Mouse (Mus musculus): ENCODE measurements around the gene Pdlim5.

The Pdlim5 gene

GRCm38 (mm10) chr3:142333458-142333857, 62.0 kb downstream of the Pdlim5 start:
- no peak for DNase-seq

GRCm38 (mm10) chr3:142332716-142333115, 62.8 kb downstream of the Pdlim5 start:
- DNase-seq, result no peak

- no peak for DNase-seq
Measured at GRCm38 (mm10) chr3:142331872-142332554, 63.5 kb downstream of the Pdlim5 start.

- DNase-seq, result no peak
Measured at GRCm38 (mm10) chr3:142330425-142330824, 65.1 kb downstream of the Pdlim5 start.

- no peak for DNase-seq
Measured at GRCm38 (mm10) chr3:142323592-142323991, 71.9 kb downstream of the Pdlim5 start.

- DNase-seq, result peak; percentile 17
Measured at GRCm38 (mm10) chr3:142321930-142322329, 73.6 kb downstream of the Pdlim5 start.

- peak; percentile 70 for DNase-seq
Measured at GRCm38 (mm10) chr3:142318147-142318546, 77.3 kb downstream of the Pdlim5 start.

- DNase-seq, result no peak
Measured at GRCm38 (mm10) chr3:142316138-142316740, 79.3 kb downstream of the Pdlim5 start.

GRCm38 (mm10) chr3:142311075-142311474, 84.4 kb downstream of the Pdlim5 start:
- no peak for DNase-seq

- DNase-seq, result peak; percentile 14
Measured at GRCm38 (mm10) chr3:142310446-142310845, 85.0 kb downstream of the Pdlim5 start.

- no peak for DNase-seq
Measured at GRCm38 (mm10) chr3:142295287-142295676, 100.2 kb downstream of the Pdlim5 start.

- peak; percentile 31 for DNase-seq
Measured at GRCm38 (mm10) chr3:142294616-142295286, 100.7 kb downstream of the Pdlim5 start.

- DNase-seq, result no peak
Measured at GRCm38 (mm10) chr3:142293561-142293960, 101.9 kb downstream of the Pdlim5 start.

GRCm38 (mm10) chr3:142282706-142283105, 112.8 kb downstream of the Pdlim5 start:
- DNase-seq, result peak; percentile 79

GRCm38 (mm10) chr3:142281656-142282055, 113.8 kb downstream of the Pdlim5 start:
- DNase-seq, result no peak

- DNase-seq, result no peak
Measured at GRCm38 (mm10) chr3:142281093-142281445, 114.4 kb downstream of the Pdlim5 start.

- no peak for DNase-seq
Measured at GRCm38 (mm10) chr3:142280366-142281092, 115.0 kb downstream of the Pdlim5 start.

- no peak for DNase-seq
Measured at GRCm38 (mm10) chr3:142279011-142279410, 116.5 kb downstream of the Pdlim5 start.

- no peak for DNase-seq
Measured at GRCm38 (mm10) chr3:142276506-142276905, 119.0 kb downstream of the Pdlim5 start.

GRCm38 (mm10) chr3:142274993-142275392, 120.5 kb downstream of the Pdlim5 start:
- no peak for DNase-seq

GRCm38 (mm10) chr3:142274451-142274850, 121.0 kb downstream of the Pdlim5 start:
- DNase-seq, result no peak

GRCm38 (mm10) chr3:142273265-142273664, 122.2 kb downstream of the Pdlim5 start:
- DNase-seq, result no peak

- no peak for DNase-seq
Measured at GRCm38 (mm10) chr3:142256371-142256770, 139.1 kb downstream of the Pdlim5 start.

Measured in right cerebral cortex, adult 18-20 months (tissue).